Mouse (Mus musculus): ENCODE data around the gene Sec11a. TPM values are rescaled to one million over a fixed set of nuclear protein-coding genes. Genes with fewer than 3 reads are reported as not detected.

Gene Sec11a
- total RNA-seq, 1 experiment, result 171 TPM

GRCm38 (mm10) chr7:80911053-80911452, 36.5 kb downstream of the Sec11a start:
- no peaks in the 10 kb centered on the region for H3K9me3 ChIP-seq (ENCODE audit: control insufficient read depth, insufficient read depth, low read depth, low read length)
- H3K4me1 ChIP-seq (ENCODE audit: control insufficient read depth in 2 of 2, insufficient read depth in 2 of 2, low read length in 2 of 2, poor library complexity in 1 of 2), result peaks cover 4 to 14% of the 10 kb centered on the region in 2 experiments; a peak in 2 of 4 replicates
- DNase-seq (ENCODE audit: low read depth, low spot score), result peak; percentile 90
- no peak overlapping the region for H3K4me3 ChIP-seq (ENCODE audit: insufficient read depth in 1 of 2, low read depth in 1 of 2, low read length in 2 of 2, poor library complexity in 1 of 2, severe bottlenecking in 1 of 2)
- no peak overlapping the region for H3K9ac ChIP-seq (ENCODE audit: insufficient read depth, low read depth, low read length, poor library complexity, severe bottlenecking)
- in situ Hi-C loops (cut with MboI; ENCODE audit: low sequenced_read_pairs in 2 of 2, unreplicated experiment in 2 of 2), result no loop called here
- H3K36me3 ChIP-seq (ENCODE audit: control insufficient read depth, insufficient read depth, low read length, poor library complexity, severe bottlenecking), result peaks cover 8% of the 10 kb centered on the region; the same call in 1 of the 2 replicates
- H3K27ac ChIP-seq (ENCODE audit: insufficient read depth, low read depth, low read length, poor library complexity, severe bottlenecking), result no peak overlapping the region
- TF ChIP-seq CHD2 (IDR thresholded peaks at IDR 0.05; ENCODE audit: low read depth, low read length) (no peak), ZC3H11A (IDR thresholded peaks at IDR 0.05; ENCODE audit: borderline replicate concordance, low read depth, low read length) (no peak), MAFK (IDR thresholded peaks at IDR 0.05; ENCODE audit: insufficient read depth, low read depth, low read length) (no peak), ZNF384 (IDR thresholded peaks at IDR 0.05; ENCODE audit: low read depth, low read length) (no peak), HCFC1 (IDR thresholded peaks at IDR 0.05; ENCODE audit: borderline replicate concordance, insufficient read depth, low read length) (no peak)

GRCm38 (mm10) chr7:80904921-80905515, 42.6 kb downstream of the Sec11a start, which contains the start of gene Nmb:
Gene Nmb, minus strand, starts transcription at chr7:80905076.
- H3K36me3 ChIP-seq (ENCODE audit: control insufficient read depth, insufficient read depth, low read length, poor library complexity, severe bottlenecking), result no peaks in the 10 kb centered on the region
- H3K4me1 ChIP-seq (ENCODE audit: control insufficient read depth in 2 of 2, insufficient read depth in 2 of 2, low read length in 2 of 2, poor library complexity in 1 of 2), result no peaks in the 10 kb centered on the region
- no peak for TF ChIP-seq CHD2 (IDR thresholded peaks at IDR 0.05; ENCODE audit: low read depth, low read length)
- no peak for TF ChIP-seq ZC3H11A (IDR thresholded peaks at IDR 0.05; ENCODE audit: borderline replicate concordance, low read depth, low read length)
- no peak for TF ChIP-seq HCFC1 (IDR thresholded peaks at IDR 0.05; ENCODE audit: borderline replicate concordance, insufficient read depth, low read length)
- TF ChIP-seq ZNF384 (IDR thresholded peaks at IDR 0.05; ENCODE audit: low read depth, low read length), result no peak
- no peak for TF ChIP-seq MAFK (IDR thresholded peaks at IDR 0.05; ENCODE audit: insufficient read depth, low read depth, low read length)
- H3K9me3 ChIP-seq (ENCODE audit: control insufficient read depth, insufficient read depth, low read depth, low read length), result no peaks in the 10 kb centered on the region
- H3K4me3 ChIP-seq (ENCODE audit: insufficient read depth in 1 of 2, low read depth in 1 of 2, low read length in 2 of 2, poor library complexity in 1 of 2, severe bottlenecking in 1 of 2), result peak within 1 kb of the TSS; percentile 51 to 84
- H3K27ac ChIP-seq (ENCODE audit: insufficient read depth, low read depth, low read length, poor library complexity, severe bottlenecking), result no peak within 1 kb of the TSS
- peak; percentile 64 for DNase-seq (ENCODE audit: low read depth, low spot score)
- in situ Hi-C loops (cut with MboI; ENCODE audit: low sequenced_read_pairs in 2 of 2, unreplicated experiment in 2 of 2), result no loop called here
- peak within 1 kb of the TSS; percentile 71 for H3K9ac ChIP-seq (ENCODE audit: insufficient read depth, low read depth, low read length, poor library complexity, severe bottlenecking)

- no peak overlapping the region for H3K4me3 ChIP-seq (ENCODE audit: insufficient read depth in 1 of 2, low read depth in 1 of 2, low read length in 2 of 2, poor library complexity in 1 of 2, severe bottlenecking in 1 of 2)
- H3K36me3 ChIP-seq (ENCODE audit: control insufficient read depth, insufficient read depth, low read length, poor library complexity, severe bottlenecking), result no peaks in the 10 kb centered on the region
- H3K4me1 ChIP-seq (ENCODE audit: control insufficient read depth in 2 of 2, insufficient read depth in 2 of 2, low read length in 2 of 2, poor library complexity in 1 of 2), result no peaks in the 10 kb centered on the region
- TF ChIP-seq ZC3H11A (IDR thresholded peaks at IDR 0.05; ENCODE audit: borderline replicate concordance, low read depth, low read length), result no peak
- no peaks in the 10 kb centered on the region for H3K9me3 ChIP-seq (ENCODE audit: control insufficient read depth, insufficient read depth, low read depth, low read length)
- in situ Hi-C loops (cut with MboI; ENCODE audit: low sequenced_read_pairs in 2 of 2, unreplicated experiment in 2 of 2), result no loop called here
- no peak overlapping the region for H3K27ac ChIP-seq (ENCODE audit: insufficient read depth, low read depth, low read length, poor library complexity, severe bottlenecking)
- DNase-seq (ENCODE audit: low read depth, low spot score), result no peak
- no peak overlapping the region for H3K9ac ChIP-seq (ENCODE audit: insufficient read depth, low read depth, low read length, poor library complexity, severe bottlenecking)
These were observed 43.8 kb downstream of the Sec11a start for GRCm38 (mm10) chr7:80903625-80904422.

GRCm38 (mm10) chr7:80901541-80902274, 45.9 kb downstream of the Sec11a start:
- no peak for DNase-seq (ENCODE audit: low read depth, low spot score)
- Histone ChIP-seq H3K4me1 (ENCODE audit: control insufficient read depth in 2 of 2, insufficient read depth in 2 of 2, low read length in 2 of 2, poor library complexity in 1 of 2) (no peaks in the 10 kb centered on the region), H3K9me3 (ENCODE audit: control insufficient read depth, insufficient read depth, low read depth, low read length) (no peaks in the 10 kb centered on the region), H3K9ac (ENCODE audit: insufficient read depth, low read depth, low read length, poor library complexity, severe bottlenecking) (peak overlapping the region; percentile 94; the same call in 1 of the 2 replicates), H3K4me3 (ENCODE audit: insufficient read depth in 1 of 2, low read depth in 1 of 2, low read length in 2 of 2, poor library complexity in 1 of 2, severe bottlenecking in 1 of 2) (peak overlapping the region; percentile 92 to 93), H3K36me3 (ENCODE audit: control insufficient read depth, insufficient read depth, low read length, poor library complexity, severe bottlenecking) (peaks cover 17% of the 10 kb centered on the region), H3K27ac (ENCODE audit: insufficient read depth, low read depth, low read length, poor library complexity, severe bottlenecking) (no peak overlapping the region)
- in situ Hi-C loops (cut with MboI; ENCODE audit: low sequenced_read_pairs in 2 of 2, unreplicated experiment in 2 of 2), result no loop called here
- TF ChIP-seq ZC3H11A (IDR thresholded peaks at IDR 0.05; ENCODE audit: borderline replicate concordance, low read depth, low read length), result no peak
- TF ChIP-seq HCFC1 (IDR thresholded peaks at IDR 0.05; ENCODE audit: borderline replicate concordance, insufficient read depth, low read length), result no peak
- TF ChIP-seq MAFK (IDR thresholded peaks at IDR 0.05; ENCODE audit: insufficient read depth, low read depth, low read length), result no peak
- no peak for TF ChIP-seq CHD2 (IDR thresholded peaks at IDR 0.05; ENCODE audit: low read depth, low read length)
- TF ChIP-seq ZNF384 (IDR thresholded peaks at IDR 0.05; ENCODE audit: low read depth, low read length), result no peak
